Mouse (Mus musculus) E14TG2a.4 (cell line): ENCODE results near the gene Il9.

Experiments used
- H3K27me3 ChIP-seq: 2 replicates; pipeline ENCODE4 v1.6.1; 2014; ENCODE audit warnings: low read length, control low read depth; ENCODE audit not compliant: insufficient read depth
- H3K36me3 ChIP-seq: 2 replicates; pipeline ENCODE4 v1.6.1; 2014; ENCODE audit warnings: low read length, control low read depth; ENCODE audit not compliant: insufficient read depth
- H3K4me1 ChIP-seq: replicated peaks from 2 replicates; pipeline ENCODE4 v1.6.1; 2014; ENCODE audit warnings: low read depth, low read length, control low read depth
- H3K4me3 ChIP-seq: replicated peaks from 2 replicates; pipeline ENCODE4 v1.5.1; 2014; ENCODE audit warnings: mild to moderate bottlenecking, low read length
- H3K9me3 ChIP-seq: 2 replicates; pipeline ENCODE4 v1.6.1; 2014; ENCODE audit warnings: low read length, control low read depth
- CTCF ChIP-seq: conservative IDR thresholded peaks from 2 replicates; pipeline ENCODE4 v1.5.1; 2014; ENCODE audit warnings: low read length
- NANOG ChIP-seq: IDR thresholded peaks from 2 replicates; pipeline ENCODE4 v1.6.1; 2014; ENCODE audit warnings: borderline replicate concordance, low read length, mixed read lengths
- POU5F1 ChIP-seq: IDR thresholded peaks from 2 replicates; pipeline ENCODE4 v1.6.1; 2014; ENCODE audit warnings: low read length, borderline replicate concordance

Gene Il9

GRCm38 (mm10) chr13:56516311-56516710, 34.3 kb upstream of the Il9 start:
- H3K9me3 ChIP-seq: peaks cover 23% of the 10 kb centered on the region
- H3K4me1 ChIP-seq: peaks cover 5% of the 10 kb centered on the region
- no peaks in the 10 kb centered on the region; the same call in 1 of the 2 replicates for H3K27me3 ChIP-seq
- H3K4me3 ChIP-seq: no peak overlapping the region
- no peaks in the 10 kb centered on the region for H3K36me3 ChIP-seq
- no peak for TF ChIP-seq POU5F1
- no peak for TF ChIP-seq NANOG
- TF ChIP-seq CTCF: no peak

DNA sequence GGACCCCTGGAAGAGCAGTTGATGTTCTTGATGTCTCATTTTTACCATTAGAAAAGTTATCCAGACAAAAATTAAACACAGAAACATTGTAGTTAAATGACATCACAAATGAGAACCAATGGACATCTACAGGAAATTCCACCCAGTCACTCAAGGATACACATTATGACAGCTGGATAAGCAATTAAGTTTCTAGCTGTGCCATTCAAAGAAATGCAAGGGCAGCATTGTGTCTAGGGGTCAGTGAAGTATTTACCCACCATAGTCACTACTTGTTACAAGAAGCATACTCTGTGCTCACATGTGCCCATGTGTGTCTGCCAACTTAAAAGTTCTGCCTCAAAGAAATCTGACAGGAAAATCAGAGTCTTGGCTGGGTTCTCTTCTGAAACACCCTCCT, 31.5 kb upstream of the Il9 start:
- Histone ChIP-seq H3K9me3 (no peaks in the 10 kb centered on the region; the same call in 1 of the 2 replicates), H3K27me3 (no peaks in the 10 kb centered on the region; the same call in 1 of the 2 replicates), H3K4me3 (no peak overlapping the region), H3K36me3 (no peaks in the 10 kb centered on the region), H3K4me1 (peaks cover 5% of the 10 kb centered on the region)
- TF ChIP-seq CTCF: no peak
- no peak for TF ChIP-seq POU5F1
- no peak for TF ChIP-seq NANOG

DNA sequence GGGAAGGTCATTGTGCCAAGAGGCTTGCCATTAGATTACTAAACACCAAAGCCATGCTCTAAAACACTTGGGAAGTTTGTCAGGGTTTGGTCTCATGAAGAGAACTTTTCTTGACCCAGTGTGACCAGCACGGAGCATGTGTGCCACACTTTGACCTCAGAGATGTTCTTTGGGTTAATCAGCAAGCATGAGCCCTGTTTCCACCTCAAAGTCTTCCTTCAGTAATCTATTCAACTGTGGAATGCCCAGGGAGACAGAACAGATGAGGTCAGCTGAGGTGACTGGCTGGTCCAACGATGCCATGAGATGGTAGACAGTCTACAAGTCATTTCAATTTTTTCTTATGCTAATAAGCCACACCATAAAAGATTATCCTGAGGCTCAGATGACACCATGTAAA, 27.8 kb upstream of the Il9 start:
- TF ChIP-seq CTCF (no peak), NANOG (no peak)
- no peak overlapping the region for H3K4me3 ChIP-seq
- no peaks in the 10 kb centered on the region; the same call in 1 of the 2 replicates for H3K27me3 ChIP-seq
- peaks cover 9% of the 10 kb centered on the region for H3K9me3 ChIP-seq
- H3K4me1 ChIP-seq: peaks cover 5% of the 10 kb centered on the region
- no peaks in the 10 kb centered on the region for H3K36me3 ChIP-seq

GRCm38 (mm10) chr13:56506871-56507496, 24.9 kb upstream of the Il9 start:
- Histone ChIP-seq H3K9me3 (peaks cover 9% of the 10 kb centered on the region), H3K27me3 (peaks cover 4% of the 10 kb centered on the region; the same call in 1 of the 2 replicates), H3K4me3 (no peak overlapping the region), H3K4me1 (no peaks in the 10 kb centered on the region), H3K36me3 (no peaks in the 10 kb centered on the region)
- TF ChIP-seq POU5F1 (no peak), NANOG (no peak), CTCF (no peak)

GRCm38 (mm10) chr13:56501866-56502420, 19.9 kb upstream of the Il9 start:
- Histone ChIP-seq H3K27me3 (peaks cover 4% of the 10 kb centered on the region; the same call in 1 of the 2 replicates), H3K36me3 (no peaks in the 10 kb centered on the region), H3K4me3 (no peak overlapping the region), H3K4me1 (no peaks in the 10 kb centered on the region), H3K9me3 (peaks cover 5% of the 10 kb centered on the region)
- TF ChIP-seq NANOG: no peak

- H3K36me3 ChIP-seq: no peaks in the 10 kb centered on the region
- no peaks in the 10 kb centered on the region for H3K4me1 ChIP-seq
- TF ChIP-seq NANOG (no peak), POU5F1 (no peak), CTCF (no peak)
- H3K4me3 ChIP-seq: no peak overlapping the region
- H3K9me3 ChIP-seq: peaks cover 5% of the 10 kb centered on the region
- H3K27me3 ChIP-seq: peaks cover 4% of the 10 kb centered on the region; the same call in 1 of the 2 replicates
Observed at GRCm38 (mm10) chr13:56500636-56501035, 18.6 kb upstream of the Il9 start.

DNA sequence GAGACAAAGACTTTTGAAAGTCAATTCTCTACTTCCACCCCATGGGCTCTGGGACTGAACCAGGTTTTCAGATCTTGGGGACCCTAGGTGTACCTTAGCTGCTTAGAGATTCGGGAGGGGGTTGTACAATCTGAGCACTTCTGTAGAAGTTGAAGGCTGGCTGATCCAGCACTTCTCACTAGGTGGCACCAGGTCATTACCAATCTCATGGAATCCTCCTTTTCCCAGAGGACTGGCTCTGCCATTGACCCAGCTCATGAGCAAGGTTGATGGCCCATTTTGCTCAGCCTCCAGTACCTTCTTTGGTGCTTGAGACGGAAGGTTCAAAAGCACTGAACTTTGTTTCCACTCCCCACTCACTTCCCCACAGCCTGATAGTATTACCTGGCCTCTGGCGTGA, 18.1 kb upstream of the Il9 start:
- Histone ChIP-seq H3K4me1 (no peaks in the 10 kb centered on the region), H3K4me3 (no peak overlapping the region), H3K36me3 (no peaks in the 10 kb centered on the region), H3K27me3 (peaks cover 4% of the 10 kb centered on the region; the same call in 1 of the 2 replicates), H3K9me3 (peaks cover 5% of the 10 kb centered on the region)
- TF ChIP-seq CTCF: no peak; the same call in 1 of the 2 replicates
- TF ChIP-seq POU5F1: no peak
- TF ChIP-seq NANOG: no peak

GRCm38 (mm10) chr13:56494440-56494839, 12.4 kb upstream of the Il9 start:
- Histone ChIP-seq H3K27me3 (no peaks in the 10 kb centered on the region), H3K36me3 (no peaks in the 10 kb centered on the region), H3K4me1 (no peaks in the 10 kb centered on the region), H3K9me3 (peaks cover 23% of the 10 kb centered on the region), H3K4me3 (no peak overlapping the region)
- TF ChIP-seq CTCF: no peak
- no peak for TF ChIP-seq POU5F1
- TF ChIP-seq NANOG: no peak

- TF ChIP-seq CTCF (no peak), NANOG (no peak), POU5F1 (no peak)
- peaks cover 16% of the 10 kb centered on the region for H3K9me3 ChIP-seq
- peaks cover 5% of the 10 kb centered on the region; the same call in 1 of the 2 replicates for H3K27me3 ChIP-seq
- H3K4me3 ChIP-seq: no peak overlapping the region
- no peaks in the 10 kb centered on the region for H3K36me3 ChIP-seq
- H3K4me1 ChIP-seq: no peaks in the 10 kb centered on the region
Observed at GRCm38 (mm10) chr13:56488012-56488411, 6.0 kb upstream of the Il9 start.
